Mouse (Mus musculus): ENCODE measurements around the gene Gm17467. TPM values are rescaled to one million over a fixed set of nuclear protein-coding genes. Genes with fewer than 3 reads are reported as not detected.
"Not testable (repeated sequence)": the region's sequence is repeated elsewhere in the genome, so short reads cannot be mapped to it uniquely, and the experiment has no call there.

Gene Gm17467
- polyA plus RNA-seq (2012; rRNA removed) = not detected in 2 replicates

GRCm38 (mm10) chrX:123704691-123705090 is at the start of gene Gm17467:
Gm17467 (minus strand) TSS chrX:123704791.
- DNase-seq; H3K4me3 ChIP-seq (replicated peaks; ENCODE audit: insufficient read depth, low read depth, low read length); H3K27ac ChIP-seq (ENCODE audit: insufficient read depth, low read length); H3K27me3 ChIP-seq (ENCODE audit: control insufficient read depth, insufficient read depth, low read length); H3K4me1 ChIP-seq (ENCODE audit: control insufficient read depth, insufficient read depth, low read length): not testable (repeated sequence)
- no CpG with 5 or more reads among the region's 3 CpGs for WGBS

Other genes with a start within 250 kb of the Gm17467 start
- not detected in 2 replicates for gene Cldn34c2, start 123.1 kb downstream of the Gm17467 start, polyA plus RNA-seq (2012; rRNA removed)
- not detected in 2 replicates for gene Cldn34c3, start 88.9 kb upstream of the Gm17467 start, polyA plus RNA-seq (2012; rRNA removed)